Comparison of ENCODE assay signal across 28 mouse cellular contexts in genomic region chr2:126076506-126076905, GRCm38 (mm10). TPM values are rescaled to one million over a fixed set of nuclear protein-coding genes. Genes with fewer than 3 reads are reported as not detected.
"Had no signal": no experiment of that assay in that cellular context is flagged by ENCODE, and none has a peak within 500 bp of the region (broad histone marks: within the 10 kb centered on the region; RNA-seq: fewer than 3 reads in every experiment).

No protein-coding gene starts in this region.

- H3K4me2 ChIP-seq: heart, embryonic 11.5 days; heart, embryonic 13.5 days; heart, embryonic 15.5 days; hindbrain, embryonic 13.5 days; hindbrain, embryonic 15.5 days; kidney, embryonic 15.5 days; limb, embryonic 13.5 days; limb, embryonic 15.5 days; liver, embryonic 13.5 days had no signal

- H3K4me3 ChIP-seq: heart, adult 2 months; heart, embryonic 13.5 days; heart, embryonic 15.5 days; hindbrain, embryonic 13.5 days; hindbrain, embryonic 15.5 days; kidney, embryonic 15.5 days; limb, embryonic 13.5 days; limb, embryonic 15.5 days; liver, embryonic 13.5 days had no signal

- H3K9ac ChIP-seq: heart, embryonic 13.5 days; heart, embryonic 15.5 days; hindbrain, embryonic 13.5 days; hindbrain, embryonic 15.5 days; kidney, embryonic 15.5 days; limb, embryonic 13.5 days; limb, embryonic 15.5 days; liver, embryonic 13.5 days had no signal

- H3K27ac ChIP-seq: heart, adult 2 months; heart, embryonic 13.5 days; heart, embryonic 15.5 days; hindbrain, embryonic 13.5 days; hindbrain, embryonic 15.5 days; hindbrain, postnatal 0 days; kidney, embryonic 15.5 days; kidney, postnatal 0 days; limb, embryonic 13.5 days; limb, embryonic 15.5 days; liver, embryonic 13.5 days had no signal

- ATAC-seq: hindbrain, postnatal 0 days; intestine, embryonic 16.5 days had no signal

- H3K36me3 ChIP-seq: heart, embryonic 13.5 days; heart, embryonic 15.5 days; hindbrain, embryonic 13.5 days; hindbrain, embryonic 15.5 days; kidney, embryonic 15.5 days; limb, embryonic 13.5 days; limb, embryonic 15.5 days; liver, embryonic 13.5 days had no signal

- H3K9me3 ChIP-seq: heart, embryonic 13.5 days; heart, embryonic 15.5 days; hindbrain, embryonic 13.5 days; hindbrain, embryonic 15.5 days; kidney, embryonic 15.5 days; limb, embryonic 13.5 days; limb, embryonic 15.5 days; liver, embryonic 13.5 days had no signal

- DNase-seq: gastrocnemius, postnatal 10 days; gastrocnemius, postnatal 25 days; heart, adult 2 months; heart, postnatal 14 days; heart, postnatal 36 days; kidney, adult 11 months; kidney, adult 2 months; kidney, adult 9 months; kidney, postnatal 14 days; kidney, postnatal 36 days; layer of hippocampus, adult 9-11 months; layer of hippocampus, postnatal 36 days; left cerebral cortex, postnatal 4 days; liver, embryonic 13.5 days had no signal

- H3K27me3 ChIP-seq: heart, embryonic 13.5 days; heart, embryonic 15.5 days; hindbrain, embryonic 13.5 days; hindbrain, embryonic 15.5 days; kidney, embryonic 15.5 days; limb, embryonic 13.5 days; limb, embryonic 15.5 days; liver, embryonic 13.5 days had no signal

- H3K4me1 ChIP-seq: hindbrain, embryonic 13.5 days; hindbrain, embryonic 15.5 days; kidney, embryonic 15.5 days; limb, embryonic 13.5 days; limb, embryonic 15.5 days; liver, embryonic 13.5 days had no signal

RNA-seq across cellular contexts. Expression of gene Fgf7, which starts 42.0 kb away (rescaled TPM):
- total RNA-seq: hematopoietic stem cell, adult 5-6 weeks; left cerebral cortex, postnatal 25 days; liver, adult 2 months had no signal
- polyA plus RNA-seq: liver, adult 2 months had no signal
